Mouse (Mus musculus): Measurements from ENCODE around the gene Gmfb. TPM values are rescaled to one million over a fixed set of nuclear protein-coding genes. Genes with fewer than 3 reads are reported as not detected.

Gene Gmfb
- polyA plus RNA-seq, 1 experiment from 2014 or later: 59.9 TPM

Other genes starting within 250 kb of the Gmfb start
- gene Cdkn3, start 61.7 kb downstream of the Gmfb start, polyA plus RNA-seq (2014; fragmentation: Nextera tagmentation; extraction: Ambion mirVana): 49.7 and 60.1 TPM in 2 replicates
- 217 TPM in 2 replicates for gene Cnih1, start 33.8 kb downstream of the Gmfb start, polyA plus RNA-seq (2014; fragmentation: Nextera tagmentation; extraction: Ambion mirVana)
- gene Cgrrf1, start 9.9 kb upstream of the Gmfb start, polyA plus RNA-seq (2014; fragmentation: Nextera tagmentation; extraction: Ambion mirVana): 24.3 and 30.6 TPM in 2 replicates
- gene Samd4, start 60.6 kb upstream of the Gmfb start, polyA plus RNA-seq (2014; fragmentation: Nextera tagmentation; extraction: Ambion mirVana): 5.9 and 7.3 TPM in 2 replicates

All from stomach, embryonic 14.5 days (tissue).